Mouse (Mus musculus) heart, embryonic 12.5 days (tissue): ENCODE results near the gene Ctrl. TPM values are rescaled to one million over a fixed set of nuclear protein-coding genes. Genes with fewer than 3 reads are reported as not detected.
"Not testable (repeated sequence)": the region's sequence is repeated elsewhere in the genome, so short reads cannot be mapped to it uniquely, and the experiment has no call there.

Experiments used
- ATAC-seq: fragments of 200-750 bp; cut with Nextera tagmentation; 2 replicates; pipeline ENCODE4 v1.8.0; 2017; ENCODE audit warnings: moderate TSS enrichment, moderate library complexity; ENCODE audit not compliant: insufficient number of reproducible peaks, low FRiP score
- H3K27ac ChIP-seq: fragments of 300-500 bp; sonication (generic); 2 replicates; pipeline ENCODE4 v1.5.1; 2016; ENCODE audit warnings: mild to moderate bottlenecking, moderate library complexity; ENCODE audit not compliant: poor library complexity, severe bottlenecking
- H3K27me3 ChIP-seq: fragments of 300-500 bp; sonication (generic); replicated peaks from 2 replicates; pipeline ENCODE4 v1.6.1; 2016; ENCODE audit warnings: mild to moderate bottlenecking, moderate library complexity
- H3K36me3 ChIP-seq: fragments of 300-500 bp; sonication (generic); 2 replicates; pipeline ENCODE4 v1.6.1; 2016; ENCODE audit warnings: mild to moderate bottlenecking, moderate library complexity
- H3K4me1 ChIP-seq: fragments of 300-500 bp; sonication (generic); replicated peaks from 2 replicates; pipeline ENCODE4 v1.6.1; 2016; ENCODE audit warnings: mild to moderate bottlenecking
- H3K4me2 ChIP-seq: fragments of 300-500 bp; sonication (generic); 2 replicates; pipeline ENCODE4 v1.6.1; 2016; ENCODE audit warnings: mild to moderate bottlenecking, moderate library complexity
- H3K4me3 ChIP-seq: fragments of 300-500 bp; sonication (generic); 2 replicates; pipeline ENCODE4 v1.5.1; 2016; ENCODE audit warnings: mild to moderate bottlenecking
- H3K9ac ChIP-seq: fragments of 300-500 bp; sonication (generic); 2 replicates; pipeline ENCODE4 v1.6.1; 2016; ENCODE audit warnings: mild to moderate bottlenecking, moderate library complexity
- H3K9me3 ChIP-seq: fragments of 300-500 bp; sonication (generic); replicated peaks from 2 replicates; pipeline ENCODE4 v1.6.1; 2016; ENCODE audit warnings: mild to moderate bottlenecking, moderate library complexity
- WGBS: fragments of 180-500 bp; shearing (Covaris S2); methylation state at CpG from one replicate; pipeline ENCODE4 v1.1.7; 2016; 5-methylcytosine and 5-hydroxymethylcytosine counted together
- polyA plus RNA-seq: library from polyadenylated mRNA; unstranded; fragments of >200 nt; fragmentation: Nextera tagmentation; extraction: Ambion mirVana; gene quantifications from 2 replicates; pipeline ENCODE4 v1.2.1, GENCODE M21; 2016

Gene Ctrl
- 0.73 and 1.1 TPM in 2 replicates for polyA plus RNA-seq

DNA sequence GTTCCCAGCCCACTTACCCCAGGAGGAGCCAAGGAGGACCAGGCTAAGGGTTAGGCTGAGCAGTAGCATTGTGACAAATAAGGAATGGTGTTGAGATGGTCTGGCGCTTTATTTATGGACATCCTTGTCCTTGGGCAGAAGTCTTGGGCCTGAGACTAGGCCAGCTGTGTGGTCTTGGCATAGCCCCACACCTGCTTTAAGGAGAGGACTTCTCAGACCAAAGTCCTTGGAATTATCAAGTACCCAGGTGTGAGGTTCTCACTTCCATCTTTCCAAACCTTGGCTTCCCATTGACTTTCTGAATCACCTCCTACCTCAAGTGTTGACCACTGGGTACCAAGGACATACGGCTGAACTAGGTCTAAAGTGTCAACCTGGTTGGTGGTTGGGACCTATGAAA lies at the start of gene Ctrl:
Gene Ctrl, minus strand, starts transcription at position 101 of the 400 bp plus-strand sequence.
- peaks cover 24% of the 10 kb centered on the region for H3K4me1 ChIP-seq
- no peak within 1 kb of the TSS for H3K4me2 ChIP-seq
- peaks cover 30% of the 10 kb centered on the region for H3K36me3 ChIP-seq
- H3K4me3 ChIP-seq = no peak within 1 kb of the TSS
- 89% methylated on average over 2 of the region's 2 CpGs for WGBS
- H3K27ac ChIP-seq = no peak within 1 kb of the TSS
- no peaks in the 10 kb centered on the region for H3K27me3 ChIP-seq
- no peaks in the 10 kb centered on the region for H3K9me3 ChIP-seq
- ATAC-seq = no peak
- no peak within 1 kb of the TSS for H3K9ac ChIP-seq

- H3K9me3 ChIP-seq, H3K4me1 ChIP-seq, ATAC-seq, H3K36me3 ChIP-seq, H3K27ac ChIP-seq, H3K4me3 ChIP-seq, H3K9ac ChIP-seq, H3K27me3 ChIP-seq, H3K4me2 ChIP-seq: not testable (repeated sequence)
- 69% methylated on average over 11 of the region's 11 CpGs for WGBS
These were observed 49.7 kb upstream of the Ctrl start for GRCm38 (mm10) chr8:105983406-105983805.

GRCm38 (mm10) chr8:105981146-105981545 lies 47.5 kb upstream of the Ctrl start:
- H3K27me3 ChIP-seq = 0 out of 2 replicates have a peak, but pooled peaks cover 3% of the 10 kb centered on the region
- H3K4me2 ChIP-seq = no peak overlapping the region
- H3K27ac ChIP-seq = no peak overlapping the region
- WGBS = 88% methylated on average over 1 of the region's 1 CpGs
- H3K36me3 ChIP-seq = no peaks in the 10 kb centered on the region
- no peaks in the 10 kb centered on the region for H3K4me1 ChIP-seq
- no peak for ATAC-seq
- H3K9me3 ChIP-seq = no peaks in the 10 kb centered on the region
- no peak overlapping the region for H3K4me3 ChIP-seq
- no peak overlapping the region for H3K9ac ChIP-seq

DNA sequence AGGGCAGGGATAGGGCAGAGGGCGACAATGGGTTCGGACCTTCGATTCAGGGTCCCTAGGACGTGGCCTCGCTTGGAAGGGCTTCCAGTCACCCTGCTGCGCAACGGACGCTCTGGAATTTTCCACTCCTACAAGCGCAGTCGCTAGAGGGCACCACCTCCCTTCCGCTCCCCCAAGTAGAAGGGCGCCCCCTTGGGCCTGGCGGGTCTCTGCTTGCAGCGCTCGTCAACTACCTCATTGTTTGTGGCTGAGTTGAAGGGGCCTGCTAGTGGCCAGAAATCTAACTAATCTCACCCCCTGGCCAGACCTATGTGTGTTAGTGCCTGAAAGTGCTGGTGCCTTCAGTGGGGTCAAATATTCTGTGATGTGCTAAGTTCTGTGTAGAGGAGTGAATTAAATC lies 45.7 kb upstream of the Ctrl start, which contains the start of gene Dpep3:
Gene Dpep3, minus strand, starts transcription at position 105 of the 400 bp plus-strand sequence.
- ATAC-seq = no peak
- Histone ChIP-seq H3K4me2 (no peak within 1 kb of the TSS), H3K36me3 (no peaks in the 10 kb centered on the region), H3K9ac (no peak within 1 kb of the TSS), H3K27ac (no peak within 1 kb of the TSS), H3K27me3 (no peaks in the 10 kb centered on the region), H3K9me3 (no peaks in the 10 kb centered on the region), H3K4me3 (no peak within 1 kb of the TSS), H3K4me1 (no peaks in the 10 kb centered on the region)
- WGBS = 92% methylated on average over 15 of the region's 15 CpGs

DNA sequence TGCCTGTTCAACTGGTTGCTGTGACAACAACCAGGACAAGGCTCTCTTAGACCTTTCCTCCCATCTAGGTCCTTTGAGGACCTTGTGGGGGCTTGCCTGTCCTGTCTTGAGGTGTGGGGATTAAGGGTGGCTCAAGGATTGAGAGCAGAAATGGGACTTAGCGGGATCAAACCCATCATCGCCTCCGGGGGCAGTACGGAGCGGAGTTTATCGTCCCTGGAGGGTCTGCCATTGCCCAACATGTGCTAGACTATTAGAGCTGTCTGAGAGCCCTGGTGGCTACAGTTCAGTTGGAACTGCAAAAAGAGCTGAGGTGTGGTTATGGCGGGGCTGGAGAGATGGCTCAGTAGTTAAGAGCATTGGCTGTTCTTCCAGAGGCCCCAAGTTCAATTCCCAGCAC lies 41.7 kb upstream of the Ctrl start:
- H3K27ac ChIP-seq = no peak overlapping the region
- WGBS = 64% methylated on average over 7 of the region's 7 CpGs

DNA sequence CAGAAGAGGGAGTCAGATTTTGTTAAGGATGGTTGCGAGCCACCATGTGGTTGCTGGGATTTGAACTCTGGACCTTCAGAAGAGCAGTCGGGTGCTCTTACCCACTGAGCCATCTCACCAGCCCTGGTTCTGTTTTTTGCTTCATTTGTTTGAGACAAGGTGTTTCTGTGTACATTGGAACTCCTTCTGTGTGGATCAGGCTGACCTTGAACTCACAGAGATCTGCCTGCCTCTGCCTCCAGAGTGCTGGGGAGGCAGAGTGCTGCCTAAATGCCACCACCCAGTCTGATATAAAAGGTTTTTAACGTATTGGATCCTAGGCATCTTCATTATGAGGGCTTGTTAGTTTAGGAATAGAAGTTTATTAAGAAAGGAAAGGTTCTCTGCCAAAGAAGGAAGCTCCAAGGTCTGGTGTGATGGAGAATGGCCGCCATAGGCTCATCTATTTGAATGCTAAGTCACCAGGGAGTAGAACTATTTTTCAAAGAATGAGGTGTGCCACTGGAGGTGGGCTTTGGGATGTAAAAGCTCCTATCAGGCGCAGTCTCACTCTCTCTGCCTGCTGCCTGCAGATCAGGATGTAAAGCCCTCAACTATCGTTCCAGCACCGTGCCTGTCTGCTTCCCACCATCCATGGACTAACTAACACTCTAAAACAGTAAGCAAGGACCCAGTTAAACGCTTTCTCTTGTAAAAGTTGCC lies 37.5 kb upstream of the Ctrl start:
- no peak for ATAC-seq
- 71% methylated on average over 8 of the region's 8 CpGs for WGBS
- H3K4me2 ChIP-seq = no peak overlapping the region

More for the DNA sequence above, 41.7 kb upstream of the Ctrl start:
- H3K27me3 ChIP-seq = no peaks in the 10 kb centered on the region
- H3K9ac ChIP-seq = no peak overlapping the region
- no peak overlapping the region for H3K4me3 ChIP-seq
- no peaks in the 10 kb centered on the region for H3K4me1 ChIP-seq
- no peaks in the 10 kb centered on the region for H3K36me3 ChIP-seq
- no peaks in the 10 kb centered on the region for H3K9me3 ChIP-seq
- no peak for ATAC-seq
- no peak overlapping the region for H3K4me2 ChIP-seq

DNA sequence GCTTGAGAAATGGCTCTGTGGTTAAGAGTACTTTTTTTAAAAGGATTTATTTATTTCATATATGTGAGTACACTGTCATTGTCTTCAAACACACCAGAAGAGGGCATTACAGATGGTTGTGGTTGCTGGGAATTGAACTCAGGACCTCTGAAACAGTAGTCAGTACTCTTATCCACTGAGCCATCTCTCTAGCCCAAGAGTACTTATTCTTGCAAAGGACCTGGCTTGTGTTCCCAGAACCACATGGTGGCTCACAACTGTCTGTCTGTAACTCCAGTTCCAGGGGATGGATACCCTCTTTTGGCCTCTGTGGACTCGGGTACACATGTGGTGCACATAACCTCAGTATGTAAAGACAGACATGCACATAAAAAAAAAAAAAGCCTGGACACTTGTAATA lies 35.7 kb upstream of the Ctrl start:
- no peaks in the 10 kb centered on the region for H3K9me3 ChIP-seq
- no peak overlapping the region for H3K9ac ChIP-seq
- H3K4me3 ChIP-seq = no peak overlapping the region
- ATAC-seq = no peak
- H3K27ac ChIP-seq = no peak overlapping the region
- 81% methylated on average over 1 of the region's 1 CpGs for WGBS
- H3K36me3 ChIP-seq = no peaks in the 10 kb centered on the region
- H3K4me2 ChIP-seq = no peak overlapping the region
- H3K4me1 ChIP-seq = peaks cover 30% of the 10 kb centered on the region
- H3K27me3 ChIP-seq = no peaks in the 10 kb centered on the region

More for the DNA sequence above, 37.5 kb upstream of the Ctrl start:
- H3K4me1 ChIP-seq = peaks cover 18% of the 10 kb centered on the region
- H3K27me3 ChIP-seq = no peaks in the 10 kb centered on the region
- H3K9me3 ChIP-seq = no peaks in the 10 kb centered on the region
- H3K36me3 ChIP-seq = no peaks in the 10 kb centered on the region
- H3K4me3 ChIP-seq = no peak overlapping the region
- no peak overlapping the region for H3K27ac ChIP-seq
- H3K9ac ChIP-seq = no peak overlapping the region

DNA sequence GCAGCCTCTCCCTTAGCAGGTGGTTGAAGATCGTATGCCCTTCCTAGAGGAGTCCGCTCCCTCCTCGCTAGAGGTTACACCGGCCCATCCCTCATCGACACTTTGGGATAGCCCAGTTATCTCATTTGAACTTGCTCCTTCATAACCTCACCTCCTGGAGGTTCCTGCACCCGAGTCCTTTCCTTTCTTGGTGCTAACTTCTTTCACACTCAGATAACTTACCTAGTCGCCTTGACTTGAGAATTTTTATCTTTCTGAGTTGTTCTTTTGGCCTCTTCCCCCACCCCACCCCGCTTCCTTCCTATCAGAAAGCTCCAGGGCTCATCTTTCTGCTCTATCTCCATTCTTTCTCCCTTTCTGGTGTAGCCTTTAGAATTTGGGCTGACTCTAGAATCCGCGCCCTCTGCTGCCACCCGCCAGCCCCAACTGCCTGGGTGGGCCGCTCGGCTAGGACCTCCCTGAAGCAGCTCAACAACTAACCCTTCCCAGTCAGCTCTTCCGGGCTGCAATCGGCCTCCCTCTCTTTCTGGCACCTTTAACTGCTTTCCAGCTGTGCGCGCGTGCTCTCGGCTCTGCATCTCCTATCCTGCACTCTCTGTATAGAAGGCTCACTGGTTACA lies 33.1 kb upstream of the Ctrl start:
- Histone ChIP-seq H3K4me3 (peak overlapping the region; percentile 69), H3K4me1 (peaks cover 55% of the 10 kb centered on the region), H3K4me2 (peak overlapping the region; percentile 81), H3K27ac (peak overlapping the region; percentile 90), H3K36me3 (no peaks in the 10 kb centered on the region), H3K9me3 (no peaks in the 10 kb centered on the region), H3K9ac (0 out of 2 replicates have a peak overlapping the region, but pooled peaks have one; percentile 49), H3K27me3 (no peaks in the 10 kb centered on the region)
- peak; percentile 27; the same call in 1 of the 2 replicates for ATAC-seq
- 4% methylated on average over 19 of the region's 19 CpGs for WGBS

- H3K4me3 ChIP-seq = peak within 1 kb of the TSS; percentile 69
- peak within 1 kb of the TSS; percentile 81 for H3K4me2 ChIP-seq
- no peaks in the 10 kb centered on the region for H3K27me3 ChIP-seq
- peak within 1 kb of the TSS; percentile 90 for H3K27ac ChIP-seq
- WGBS = under 1% methylated on average over 47 of the region's 47 CpGs
- H3K4me1 ChIP-seq = peaks cover 62% of the 10 kb centered on the region
- no peaks in the 10 kb centered on the region for H3K9me3 ChIP-seq
- H3K36me3 ChIP-seq = no peaks in the 10 kb centered on the region
- ATAC-seq = peak; percentile 90
- H3K9ac ChIP-seq = peak within 1 kb of the TSS; percentile 86
These were observed 32.3 kb upstream of the Ctrl start, which contains the start of gene Slc12a4 for GRCm38 (mm10) chr8:105965905-105966341. Slc12a4 (minus strand) TSS chr8:105966097.

DNA sequence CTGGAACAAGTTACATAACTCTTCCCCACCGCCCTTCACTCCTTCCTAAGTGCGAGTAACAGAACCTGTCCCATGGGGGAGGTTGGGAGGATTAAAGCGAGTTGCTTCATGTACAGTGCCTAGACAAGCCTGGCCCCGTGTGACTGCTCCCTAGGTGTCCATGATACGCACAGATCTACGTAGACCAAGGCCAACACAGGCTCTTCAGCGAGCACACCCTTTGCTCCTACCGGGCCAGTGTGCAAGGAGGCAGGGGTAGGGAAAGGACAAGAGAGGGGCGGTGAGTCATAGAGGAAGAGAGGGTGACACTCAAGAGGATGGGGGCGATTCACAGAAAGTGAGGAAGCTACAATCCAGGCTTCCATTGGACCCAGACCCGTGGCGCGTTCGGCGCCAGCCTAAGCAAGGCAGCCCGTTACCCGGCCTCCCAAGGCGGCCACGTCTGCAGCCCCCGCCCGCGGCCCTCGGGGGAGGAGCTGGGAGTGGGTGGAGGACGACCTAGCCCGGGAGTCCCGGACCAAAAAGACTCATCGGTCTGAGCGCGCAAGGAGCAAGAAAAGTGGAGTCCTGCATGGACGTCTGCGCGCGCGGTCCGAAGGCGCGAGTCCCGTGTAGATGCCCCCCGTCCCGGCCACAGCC lies 31.7 kb upstream of the Ctrl start:
- WGBS = 1% methylated on average over 40 of the region's 40 CpGs
- Histone ChIP-seq H3K9ac (peak overlapping the region; percentile 86), H3K27ac (peak overlapping the region; percentile 90), H3K36me3 (peaks cover 3% of the 10 kb centered on the region), H3K4me1 (peaks cover 62% of the 10 kb centered on the region), H3K4me2 (peak overlapping the region; percentile 81), H3K4me3 (peak overlapping the region; percentile 69), H3K27me3 (no peaks in the 10 kb centered on the region), H3K9me3 (no peaks in the 10 kb centered on the region)
- peak; percentile 66 for ATAC-seq
